Mouse (Mus musculus) lung, embryonic 16.5 days (tissue): ENCODE data around the gene Tap2. TPM values are rescaled to one million over a fixed set of nuclear protein-coding genes. Genes with fewer than 3 reads are reported as not detected.

Experiments used
- ATAC-seq: fragments of 200-750 bp; cut with Nextera tagmentation; 2 replicates; pipeline ENCODE4 v1.8.0; 2017; ENCODE audit warnings: low read depth, mild to moderate bottlenecking, moderate library complexity
- H3K27ac ChIP-seq: fragments of 300-500 bp; sonication (generic); 2 replicates; pipeline ENCODE4 v1.5.1; 2014; ENCODE audit warnings: mild to moderate bottlenecking, control low read depth, low read length
- H3K27me3 ChIP-seq: fragments of 300-500 bp; sonication (generic); 2 replicates; pipeline ENCODE4 v1.6.1; 2014; ENCODE audit warnings: low read depth, low read length, mixed read lengths; ENCODE audit not compliant: control insufficient read depth, insufficient read depth
- H3K36me3 ChIP-seq: fragments of 300-500 bp; sonication (generic); 2 replicates; pipeline ENCODE4 v1.6.1; 2014; ENCODE audit warnings: low read length; ENCODE audit not compliant: control insufficient read depth, insufficient read depth
- H3K4me1 ChIP-seq: fragments of 300-500 bp; sonication (generic); replicated peaks from 2 replicates; pipeline ENCODE4 v1.6.1; 2014; ENCODE audit warnings: low read length, mixed read lengths; ENCODE audit not compliant: control insufficient read depth, insufficient read depth
- H3K4me2 ChIP-seq: fragments of 300-500 bp; sonication (generic); 2 replicates; pipeline ENCODE4 v1.6.1; 2014; ENCODE audit warnings: low read depth, low read length, control low read depth
- H3K4me3 ChIP-seq: fragments of 300-500 bp; sonication (generic); 2 replicates; pipeline ENCODE4 v1.5.1; 2014; ENCODE audit warnings: mild to moderate bottlenecking, low read length, control low read depth
- H3K9ac ChIP-seq: fragments of 300-500 bp; sonication (generic); 2 replicates; pipeline ENCODE4 v1.6.1; 2014; ENCODE audit warnings: low read length, control low read depth
- H3K9me3 ChIP-seq: fragments of 300-500 bp; sonication (generic); 2 replicates; pipeline ENCODE4 v1.6.1; 2016; ENCODE audit warnings: low read length; ENCODE audit not compliant: control insufficient read depth
- WGBS: fragments of 180-500 bp; shearing (Covaris S2); extraction: QIAGEN DNeasy Blood & Tissue Kit; methylation state at CpG from one replicate; pipeline ENCODE4 v1.1.7; 2014; 5-methylcytosine and 5-hydroxymethylcytosine counted together
- polyA plus RNA-seq: library from polyadenylated mRNA; unstranded; fragments of >200 nt; fragmentation: Nextera tagmentation; extraction: Ambion mirVana; gene quantifications from 2 replicates; pipeline ENCODE4 v1.2.1, GENCODE M21; 2015

Gene Tap2
- polyA plus RNA-seq, 1 experiment from 2014 or later, result 12.2 TPM

DNA sequence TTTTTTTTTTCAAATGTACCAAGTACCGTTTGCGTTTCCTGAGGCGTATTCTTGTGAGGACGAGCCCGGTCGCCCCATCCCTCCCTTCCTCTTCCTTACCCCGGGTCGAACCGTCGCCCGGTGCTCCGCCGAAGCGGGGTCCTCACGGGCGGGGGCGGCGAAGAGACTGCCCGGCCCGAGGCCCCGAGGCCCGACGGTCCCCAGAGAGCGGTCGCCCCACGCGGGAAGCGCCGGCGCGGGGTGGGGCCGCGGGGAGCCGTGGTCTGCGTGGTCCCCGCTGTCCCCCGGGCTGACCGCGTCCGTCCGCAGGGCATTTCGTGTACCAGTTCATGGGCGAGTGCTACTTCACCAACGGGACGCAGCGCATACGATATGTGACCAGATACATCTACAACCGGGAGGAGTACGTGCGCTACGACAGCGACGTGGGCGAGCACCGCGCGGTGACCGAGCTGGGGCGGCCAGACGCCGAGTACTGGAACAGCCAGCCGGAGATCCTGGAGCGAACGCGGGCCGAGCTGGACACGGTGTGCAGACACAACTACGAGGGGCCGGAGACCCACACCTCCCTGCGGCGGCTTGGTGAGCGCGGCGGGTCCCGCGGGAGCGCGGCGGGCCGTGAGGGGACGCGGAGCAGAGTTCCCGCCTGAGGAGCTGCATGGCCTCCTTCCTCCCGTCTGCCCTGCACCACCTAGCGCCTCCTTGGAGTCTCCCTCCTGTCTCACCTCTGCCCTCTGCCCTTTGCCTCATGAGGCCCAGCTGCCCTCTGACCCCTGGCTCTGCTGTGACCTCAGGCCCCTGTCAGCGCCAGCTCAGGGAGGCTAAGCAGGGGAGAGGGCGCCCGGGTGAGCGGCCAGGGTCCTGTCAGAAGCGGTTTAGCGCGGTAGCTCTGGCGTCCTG is 61.4 kb downstream of the Tap2 start:
- no peaks in the 10 kb centered on the region for H3K9me3 ChIP-seq
- ATAC-seq, result peak; percentile 48
- peak overlapping the region; percentile 61 for H3K9ac ChIP-seq
- peaks cover 42% of the 10 kb centered on the region for H3K27me3 ChIP-seq
- no peaks in the 10 kb centered on the region for H3K36me3 ChIP-seq
- peaks cover 16% of the 10 kb centered on the region for H3K4me1 ChIP-seq
- H3K27ac ChIP-seq, result no peak overlapping the region
- peak overlapping the region; percentile 54 for H3K4me3 ChIP-seq
- under 1% methylated on average over 90 of the region's 93 CpGs for WGBS
- H3K4me2 ChIP-seq, result peak overlapping the region; percentile 92

Other genes starting within 250 kb of the Tap2 start
- gene Vps52, start 247.7 kb upstream of the Tap2 start, polyA plus RNA-seq, result 49.4 and 50.5 TPM in 2 replicates
- 1,739 and 1,825 TPM in 2 replicates for gene Rps18, start 247.5 kb upstream of the Tap2 start, polyA plus RNA-seq
- 55.5 and 83.8 TPM in 2 replicates for gene H2-K1, start 203.2 kb upstream of the Tap2 start, polyA plus RNA-seq
- 15.0 and 15.2 TPM in 2 replicates for gene Ring1, start 178.8 kb upstream of the Tap2 start, polyA plus RNA-seq
- gene H2-Ke6, start 175.5 kb upstream of the Tap2 start, polyA plus RNA-seq, result 40.9 and 41.6 TPM in 2 replicates
- 188 and 191 TPM in 2 replicates for gene Slc39a7, start 171.8 kb upstream of the Tap2 start, polyA plus RNA-seq
- gene Rxrb, start 171.7 kb upstream of the Tap2 start, polyA plus RNA-seq, result 49.6 and 49.9 TPM in 2 replicates
- gene Col11a2, start 164.1 kb upstream of the Tap2 start, polyA plus RNA-seq, result 2.6 and 3.7 TPM in 2 replicates
- 0.23 and 1.0 TPM in 2 replicates for gene H2-Oa, start 111.2 kb upstream of the Tap2 start, polyA plus RNA-seq
- 11.8 and 12.7 TPM in 2 replicates for gene H2-DMa, start 84.0 kb upstream of the Tap2 start, polyA plus RNA-seq
- gene Brd2, start 80.9 kb upstream of the Tap2 start, polyA plus RNA-seq, result 97.8 and 100 TPM in 2 replicates
- gene H2-DMb2, start 60.2 kb upstream of the Tap2 start, polyA plus RNA-seq, result 1.6 and 2.1 TPM in 2 replicates
- 3.7 and 6.2 TPM in 2 replicates for gene H2-DMb1, start 50.5 kb upstream of the Tap2 start, polyA plus RNA-seq
- 7.2 and 9.7 TPM in 2 replicates for gene Tap1, start 16.0 kb upstream of the Tap2 start, polyA plus RNA-seq
- gene Psmb9, start 15.8 kb upstream of the Tap2 start, polyA plus RNA-seq, result 8.8 and 12.8 TPM in 2 replicates
- gene Psmb8, start 5.8 kb upstream of the Tap2 start, polyA plus RNA-seq, result 21.4 and 37.2 TPM in 2 replicates
- 0.35 and 0.53 TPM in 2 replicates for gene H2-Ob, start 35.4 kb downstream of the Tap2 start, polyA plus RNA-seq
- 15.1 and 36.2 TPM in 2 replicates for gene H2-Ab1, start 54.2 kb downstream of the Tap2 start, polyA plus RNA-seq
- gene H2-Aa, start 84.3 kb downstream of the Tap2 start, polyA plus RNA-seq, result 9.0 and 18.1 TPM in 2 replicates
- 6.5 and 13.5 TPM in 2 replicates for gene H2-Eb1, start 102.3 kb downstream of the Tap2 start, polyA plus RNA-seq
- gene H2-Eb2, start 122.1 kb downstream of the Tap2 start, polyA plus RNA-seq, result 0.04 TPM in 1 of 2 replicates, not detected in the other
- gene Btnl2, start 151.3 kb downstream of the Tap2 start, polyA plus RNA-seq, result 0.09 TPM in 1 of 2 replicates, not detected in the other
- gene Btnl1, start 173.6 kb downstream of the Tap2 start, polyA plus RNA-seq, result not detected in 2 replicates
- 0.44 TPM in 1 of 2 replicates, not detected in the other for gene BC051142, start 195.3 kb downstream of the Tap2 start, polyA plus RNA-seq